Mouse (Mus musculus): Measurements from ENCODE around the gene Eng.

GRCm38 (mm10) chr2:32612274-32612673 lies 34.1 kb upstream of the Eng start:
- TF ChIP-seq POLR2A (IDR thresholded peaks at IDR 0.05; ENCODE audit: borderline replicate concordance, extremely low read depth, insufficient read depth, insufficient read length, poor library complexity, severe bottlenecking) (no peak), CTCF (IDR thresholded peaks at IDR 0.05; ENCODE audit: borderline replicate concordance, extremely low read depth, insufficient read depth, insufficient read length) (no peak)

Data from brain, embryonic 14.5 days (tissue).